Mouse (Mus musculus): ENCODE data around the gene Pcsk6.

The Pcsk6 gene

DNA sequence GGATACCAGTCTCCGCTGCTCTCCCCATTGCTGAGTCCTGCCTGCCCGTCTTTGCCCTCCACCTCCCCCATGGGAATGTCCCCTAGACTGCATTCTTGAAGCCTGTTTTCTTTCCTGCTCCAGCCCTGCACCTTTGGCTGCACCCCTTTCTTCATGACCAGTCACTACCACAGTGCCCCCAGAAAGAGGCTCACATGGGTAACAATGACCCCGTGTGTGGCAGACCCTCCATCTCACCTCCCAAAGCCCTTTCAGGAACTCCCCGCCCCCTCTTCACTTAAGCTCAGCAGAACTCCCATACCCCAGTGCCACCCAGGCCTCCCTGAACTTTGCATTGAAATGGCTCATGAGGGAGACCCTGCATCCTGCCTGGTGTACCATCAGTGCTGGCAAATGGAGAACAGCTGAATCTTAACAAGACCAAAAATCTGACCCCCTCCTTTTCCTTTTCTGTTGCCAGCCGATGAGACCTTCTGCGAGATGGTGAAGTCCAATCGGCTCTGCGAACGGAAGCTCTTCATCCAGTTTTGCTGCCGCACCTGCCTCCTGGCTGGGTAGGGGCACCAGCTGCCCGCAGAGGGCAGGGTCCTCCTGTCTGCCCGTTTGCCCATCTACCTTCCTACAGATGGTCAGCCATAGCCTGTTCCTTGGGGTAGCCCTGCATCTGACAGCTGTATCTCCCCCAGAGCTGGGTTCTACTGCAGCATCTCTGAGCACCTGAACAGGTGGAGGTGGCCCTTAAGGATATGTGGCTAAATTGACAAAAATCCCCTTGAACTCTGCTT, 187.1 kb downstream of the Pcsk6 start:
- no peak for DNase-seq (ENCODE audit: low read depth, low spot score)

DNA sequence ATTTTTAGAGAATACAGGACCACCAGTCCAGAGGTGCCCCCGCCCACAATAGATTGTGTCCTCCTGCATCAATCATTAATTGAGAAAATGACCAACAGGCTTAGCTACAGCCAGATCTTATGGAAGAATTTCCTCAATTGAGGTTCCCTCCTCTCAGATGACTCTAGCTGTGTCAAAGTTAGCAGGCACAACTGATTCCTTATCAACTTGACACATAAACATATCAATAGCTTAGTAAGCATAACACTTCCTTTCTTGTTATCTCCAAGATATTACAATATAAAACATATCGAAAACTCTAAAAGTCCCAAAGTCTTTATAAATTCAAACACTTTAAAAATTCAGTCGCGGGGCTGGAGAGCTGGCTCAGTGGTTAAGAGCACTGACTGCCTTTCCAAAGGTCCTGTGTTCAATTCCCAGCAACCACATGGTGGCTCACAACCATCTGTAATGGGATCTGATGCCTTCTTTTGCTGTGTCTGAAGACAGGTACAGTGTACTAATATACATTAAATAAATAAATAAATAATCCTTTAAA, 192.5 kb downstream of the Pcsk6 start:
- no peak for DNase-seq (ENCODE audit: low read depth, low spot score)

DNA sequence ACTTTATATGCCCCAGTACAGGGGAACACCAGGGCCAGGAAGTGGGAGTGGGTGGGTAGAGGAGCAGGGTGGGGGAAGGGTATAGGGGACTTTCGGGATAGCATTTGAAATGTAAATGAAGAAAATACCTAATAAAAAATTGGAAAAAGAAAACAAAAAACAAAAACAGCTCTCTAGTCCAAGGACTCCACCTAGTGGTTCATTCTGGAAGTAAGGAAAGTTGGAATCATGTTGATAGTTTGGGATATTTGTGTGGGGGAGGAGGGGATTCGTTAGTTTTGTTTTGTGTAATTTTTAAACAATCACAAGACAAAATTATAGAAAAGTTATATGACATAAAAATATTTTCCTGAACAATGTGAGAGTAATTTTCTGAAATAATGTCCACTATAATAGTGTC, 193.8 kb downstream of the Pcsk6 start:
- peak; percentile 10 for DNase-seq (ENCODE audit: low read depth, low spot score)

DNA sequence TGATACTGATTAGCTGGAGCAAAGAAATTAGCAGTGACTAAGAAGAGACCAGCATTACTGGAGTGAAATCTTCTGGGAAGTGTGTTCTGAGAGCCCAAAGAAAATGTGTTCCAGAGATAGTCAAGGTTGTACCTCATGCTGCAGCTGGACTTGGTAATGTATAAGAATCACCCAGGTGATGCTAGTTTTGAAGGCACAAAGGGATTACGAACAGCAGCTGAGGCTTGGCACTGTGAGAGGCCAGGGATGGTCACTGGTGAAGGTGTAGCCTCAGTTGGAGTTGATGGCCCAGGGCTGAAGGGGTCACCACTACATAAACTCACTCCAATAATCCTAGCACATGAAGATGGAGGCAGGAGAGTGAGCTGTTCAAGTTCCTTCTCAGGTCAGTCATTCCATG, 197.2 kb downstream of the Pcsk6 start, which contains the start of gene Snrpa1:
Snrpa1 (plus strand) TSS at position 301 of the 400 bp plus-strand sequence.
- no peak for DNase-seq (ENCODE audit: low read depth, low spot score)

DNA sequence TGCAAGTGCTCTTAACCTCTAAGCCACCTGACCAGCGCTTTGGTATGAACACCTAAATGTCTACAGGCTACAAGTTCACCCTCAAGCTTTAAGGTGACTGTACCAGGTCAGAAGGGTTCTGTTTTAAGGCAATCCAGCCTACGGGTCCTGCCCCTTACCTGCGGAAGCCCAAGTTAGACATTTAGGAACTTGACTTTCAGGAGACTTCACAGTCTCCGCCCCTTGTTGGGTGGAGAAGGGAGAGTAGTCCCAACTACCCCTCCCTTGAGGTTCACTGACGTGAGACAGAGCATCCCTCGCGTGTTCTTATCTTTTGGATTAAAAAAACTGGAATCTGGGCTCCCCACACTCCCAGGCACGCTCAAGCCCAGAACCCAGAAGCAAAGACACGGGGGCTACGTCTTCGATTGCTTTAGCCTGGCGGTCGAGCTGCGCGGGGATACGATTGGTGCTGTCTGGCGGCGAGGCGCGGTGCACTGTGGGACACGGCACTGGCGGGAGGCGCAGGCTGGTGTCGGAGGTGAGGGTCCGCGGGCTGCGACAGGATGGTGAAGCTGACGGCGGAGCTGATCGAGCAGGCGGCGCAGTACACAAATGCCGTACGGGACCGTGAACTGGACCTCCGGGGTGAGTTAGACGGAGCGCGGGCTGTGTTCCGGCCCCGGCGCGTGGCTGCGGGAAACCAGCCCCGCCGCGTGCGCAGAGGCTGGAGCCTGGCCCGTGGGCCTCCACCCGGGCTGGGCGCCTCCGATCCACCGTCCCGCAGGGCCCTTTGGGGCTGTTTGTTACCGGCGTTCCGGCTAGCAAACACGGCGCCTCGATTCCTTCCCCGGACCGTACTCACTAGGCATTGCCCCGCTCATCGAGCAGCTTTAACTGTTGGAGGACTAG, 198.8 kb downstream of the Pcsk6 start:
- DNase-seq (ENCODE audit: low read depth, low spot score): peak; percentile 85

DNA sequence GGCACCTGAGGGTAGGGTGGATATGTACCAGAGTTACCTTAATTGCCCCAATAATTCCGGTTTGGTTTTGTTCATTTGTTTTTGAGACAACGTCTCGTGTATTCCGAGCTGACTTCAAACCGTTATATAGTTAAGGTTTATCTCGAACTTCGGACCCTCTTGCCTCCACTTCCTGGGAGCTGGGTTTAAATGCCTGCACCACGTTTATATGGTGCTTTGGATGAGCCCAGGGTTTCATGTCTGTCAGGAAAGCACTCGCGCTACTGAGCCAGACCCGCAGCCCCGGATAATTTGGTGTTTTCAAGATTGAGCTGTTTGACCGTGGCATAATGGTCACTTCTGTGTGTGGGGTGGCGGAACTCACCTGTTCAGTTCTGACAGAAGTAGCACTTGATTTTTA, 199.5 kb downstream of the Pcsk6 start:
- no peak for DNase-seq (ENCODE audit: low read depth, low spot score)

DNA sequence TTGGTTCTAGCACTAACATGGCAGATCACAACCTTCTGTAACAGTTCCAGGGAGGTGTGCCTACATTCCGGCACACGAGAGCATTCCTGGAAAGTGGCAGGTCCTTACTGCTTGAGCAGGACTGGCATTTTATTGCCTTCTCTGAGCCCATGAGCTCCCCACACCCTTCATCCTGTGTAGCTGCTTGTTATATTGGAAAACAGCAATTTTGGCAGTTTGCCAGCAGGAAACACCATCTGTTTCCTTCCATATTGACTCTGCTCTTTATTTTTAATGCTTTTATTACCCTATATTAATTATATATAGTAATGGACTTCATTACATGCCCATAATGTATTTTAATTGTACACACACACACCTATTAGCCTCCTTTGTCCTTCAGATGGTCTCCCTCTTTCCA, 214.9 kb downstream of the Pcsk6 start:
- DNase-seq (ENCODE audit: low read depth, low spot score): no peak

DNA sequence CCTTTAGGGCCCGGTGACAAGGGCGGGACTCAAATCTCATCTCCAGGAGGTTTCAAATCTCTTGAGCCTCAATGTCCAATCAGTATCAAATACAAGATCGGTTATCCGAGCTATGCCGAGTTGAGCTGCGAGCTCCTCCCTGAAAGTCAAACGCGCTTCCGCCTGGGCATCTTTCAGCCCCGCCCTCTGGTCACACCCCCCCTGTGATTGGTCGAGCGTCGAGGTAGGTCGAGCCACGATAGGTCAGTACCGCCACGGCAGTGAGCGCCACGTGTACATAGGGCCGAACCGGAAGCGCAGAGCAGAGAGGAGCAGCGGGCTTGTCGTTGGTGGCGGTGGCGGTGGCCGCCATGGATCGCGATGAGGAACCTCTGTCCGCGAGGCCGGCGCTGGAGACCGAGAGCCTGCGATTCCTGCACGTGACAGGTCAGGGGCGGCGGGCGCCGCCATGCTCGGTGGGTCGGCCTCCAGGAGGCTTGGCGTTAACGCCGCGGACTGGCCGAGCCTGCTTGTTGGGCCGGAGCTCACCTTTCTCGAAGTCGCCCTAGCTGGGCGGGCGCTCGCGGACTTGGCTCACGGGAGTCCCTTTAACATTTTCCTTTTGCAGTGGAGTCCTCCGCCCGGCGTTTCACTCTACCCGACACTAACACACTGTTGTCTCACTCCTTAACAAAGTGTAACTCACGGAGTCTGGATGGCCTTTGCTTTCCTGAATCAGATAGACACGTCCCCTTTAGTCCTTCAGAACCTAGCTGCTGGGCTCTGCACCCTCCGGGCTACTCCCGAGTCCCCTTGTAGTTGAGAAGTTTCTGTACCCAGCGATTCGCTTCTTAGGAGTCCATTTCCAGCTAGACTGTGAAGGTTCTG, 218.1 kb downstream of the Pcsk6 start, which contains the start of gene Selenos:
Selenos (plus strand) TSS at position 286 of the 867 bp plus-strand sequence.
- peak; percentile 99 for DNase-seq (ENCODE audit: low read depth, low spot score)

DNA sequence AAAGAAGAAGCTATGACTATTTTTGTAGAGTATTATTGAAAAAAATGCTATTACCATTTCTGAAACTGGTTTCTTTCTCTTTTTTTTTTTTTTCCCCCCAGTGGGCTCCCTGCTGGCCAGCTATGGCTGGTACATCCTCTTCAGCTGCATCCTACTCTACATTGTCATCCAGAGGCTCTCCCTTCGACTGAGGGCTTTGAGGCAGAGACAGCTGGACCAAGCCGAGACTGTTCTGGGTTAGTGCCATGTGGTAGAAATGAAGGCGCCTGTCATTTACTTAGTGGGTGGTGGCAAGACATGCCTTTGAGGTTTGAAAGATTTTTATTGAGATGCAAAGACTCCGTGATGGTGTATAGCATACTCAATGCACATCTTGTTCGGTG, 218.7 kb downstream of the Pcsk6 start:
- DNase-seq (ENCODE audit: low read depth, low spot score): no peak

DNA sequence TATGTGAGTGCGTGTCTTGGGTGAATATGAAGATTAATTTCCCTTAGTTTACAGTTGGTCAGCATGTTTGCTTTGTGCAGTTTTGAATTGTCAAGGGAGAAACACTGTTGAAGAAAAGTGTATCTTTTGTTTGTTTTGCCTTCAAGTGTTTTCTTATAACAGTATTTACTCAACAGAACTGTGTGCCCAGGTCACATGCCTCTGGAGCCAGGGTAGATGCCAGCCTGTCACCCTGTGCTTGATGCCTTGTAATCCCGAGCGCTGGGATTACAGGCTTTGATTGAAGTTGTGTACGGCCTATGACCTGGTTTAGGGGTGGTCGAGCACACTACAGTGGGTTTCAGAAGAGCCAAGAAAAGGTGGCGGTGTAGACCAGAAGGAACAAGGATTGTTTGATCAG, 222.2 kb downstream of the Pcsk6 start:
- DNase-seq (ENCODE audit: low read depth, low spot score): no peak

DNA sequence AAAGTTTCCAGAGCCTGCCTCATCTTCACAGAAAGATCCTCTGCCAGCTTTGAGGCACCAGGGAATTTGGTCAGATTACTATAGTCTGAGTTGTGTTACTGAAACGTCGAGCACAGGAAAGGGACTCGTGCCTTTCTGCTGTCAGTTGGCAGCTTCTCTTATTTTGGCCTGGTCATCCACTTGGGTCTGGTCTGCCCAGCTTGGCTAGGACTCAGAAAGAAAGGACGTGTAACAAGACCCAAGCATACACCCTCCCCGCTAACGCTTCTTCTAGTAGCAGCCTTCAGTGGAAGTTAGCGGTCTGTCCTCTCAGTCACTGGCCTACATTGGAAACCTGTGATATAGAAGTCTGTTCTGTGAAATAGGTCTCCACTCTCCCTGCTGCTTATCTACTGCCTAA, 223.0 kb downstream of the Pcsk6 start:
- no peak for DNase-seq (ENCODE audit: low read depth, low spot score)

DNA sequence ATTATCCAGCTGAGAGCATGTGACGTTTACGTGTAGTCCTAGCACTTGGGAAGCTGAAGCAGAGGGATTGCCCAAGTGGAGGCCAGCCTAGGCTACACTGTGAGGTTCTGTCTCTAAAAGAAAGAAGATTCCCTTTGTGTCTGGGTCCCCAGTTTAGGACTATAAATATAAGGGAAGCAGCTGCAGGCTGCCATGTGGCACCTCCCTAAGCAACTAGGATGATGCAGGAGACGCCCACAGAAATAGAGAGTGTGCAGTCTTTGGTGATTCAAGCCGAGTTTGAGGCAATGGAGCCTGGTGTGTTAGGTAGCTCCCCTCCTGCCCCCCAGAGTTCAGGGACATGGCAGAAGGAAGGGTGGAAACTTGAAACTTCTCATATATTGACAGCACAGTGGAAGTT, 226.1 kb downstream of the Pcsk6 start:
- DNase-seq (ENCODE audit: low read depth, low spot score): no peak

DNA sequence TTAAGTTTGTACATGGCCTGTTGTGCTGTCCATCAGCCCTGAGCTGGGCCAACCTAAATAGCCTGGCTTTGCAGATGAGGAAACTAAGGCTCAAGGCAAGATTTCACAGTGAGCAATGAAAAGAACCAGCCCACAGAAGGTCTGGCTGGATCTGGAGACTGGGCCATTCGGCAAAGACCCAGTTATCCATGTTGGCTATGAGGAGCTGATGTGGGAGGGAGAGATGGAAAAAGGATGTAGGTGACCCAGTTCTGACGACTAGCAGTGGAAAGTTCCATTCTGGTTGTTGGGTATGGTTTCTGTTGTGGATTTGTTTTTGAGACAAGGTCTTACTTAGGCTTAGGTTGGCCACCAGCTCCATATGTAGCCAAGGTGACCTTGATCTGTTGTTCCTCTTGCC, 226.5 kb downstream of the Pcsk6 start:
- no peak for DNase-seq (ENCODE audit: low read depth, low spot score)

DNA sequence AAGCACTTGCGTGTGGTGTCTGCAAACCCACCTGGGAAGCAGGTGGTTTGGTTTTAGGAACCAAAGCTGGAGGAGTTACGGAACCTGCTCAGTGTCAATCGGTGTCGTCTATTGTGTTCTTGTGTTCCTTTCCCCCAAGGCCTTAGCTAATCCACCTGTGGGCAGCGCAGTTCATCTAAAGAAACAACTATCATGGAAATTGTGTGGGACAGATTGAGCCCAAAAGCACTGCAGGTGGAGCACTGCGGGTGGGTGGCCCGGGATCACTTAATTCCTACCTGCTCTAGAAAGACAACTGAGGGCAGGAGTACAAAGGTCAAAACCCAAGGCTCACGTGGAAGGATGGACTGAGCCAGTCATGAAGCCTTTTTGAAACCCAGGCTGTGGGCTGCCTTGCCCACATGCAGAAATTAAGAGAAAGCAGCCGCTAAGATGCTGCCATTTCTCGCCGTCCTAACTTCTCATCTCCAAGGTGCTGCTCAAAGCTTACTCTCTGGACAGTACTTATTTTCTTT, 229.2 kb downstream of the Pcsk6 start:
- no peak for DNase-seq (ENCODE audit: low read depth, low spot score)

DNA sequence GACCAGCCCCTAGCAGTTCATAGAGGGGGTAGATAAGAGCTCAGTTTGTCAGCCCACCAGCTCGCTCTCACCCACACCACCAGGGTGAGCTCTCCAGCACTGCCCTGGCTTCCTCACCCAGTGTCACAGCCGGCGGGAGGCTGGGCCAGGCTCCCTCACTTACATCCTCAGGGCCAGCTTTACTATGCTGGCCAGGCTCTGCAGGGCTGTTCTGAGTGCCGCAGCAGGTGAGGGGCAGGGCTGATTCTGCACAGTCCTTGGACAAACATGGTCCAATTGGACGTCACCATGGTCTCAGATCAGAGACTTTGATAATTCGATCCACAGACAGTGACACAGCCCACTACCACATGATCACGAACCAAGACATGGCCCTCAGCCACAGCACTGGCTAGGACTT, 230.0 kb downstream of the Pcsk6 start:
- DNase-seq (ENCODE audit: low read depth, low spot score): no peak

DNA sequence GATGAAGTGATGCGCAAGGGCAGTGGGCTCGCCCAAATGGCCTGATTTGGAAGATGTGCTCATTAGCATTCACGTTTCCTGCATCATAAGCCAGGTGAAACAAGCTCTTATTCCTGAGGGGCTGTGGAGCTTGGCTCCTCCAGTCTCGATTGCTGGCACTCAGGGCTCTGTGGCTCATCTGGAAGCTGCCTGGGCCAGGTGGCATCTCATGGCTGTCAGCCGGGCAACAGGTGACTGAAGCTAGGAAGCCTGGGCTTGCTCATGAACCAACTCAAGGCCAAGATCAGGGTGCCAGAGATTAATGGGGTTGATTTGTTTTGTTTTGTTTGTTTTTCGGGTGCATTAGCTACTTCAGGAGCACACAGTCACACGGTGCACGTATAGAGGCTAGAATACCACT, 231.1 kb downstream of the Pcsk6 start:
- no peak for DNase-seq (ENCODE audit: low read depth, low spot score)

DNA sequence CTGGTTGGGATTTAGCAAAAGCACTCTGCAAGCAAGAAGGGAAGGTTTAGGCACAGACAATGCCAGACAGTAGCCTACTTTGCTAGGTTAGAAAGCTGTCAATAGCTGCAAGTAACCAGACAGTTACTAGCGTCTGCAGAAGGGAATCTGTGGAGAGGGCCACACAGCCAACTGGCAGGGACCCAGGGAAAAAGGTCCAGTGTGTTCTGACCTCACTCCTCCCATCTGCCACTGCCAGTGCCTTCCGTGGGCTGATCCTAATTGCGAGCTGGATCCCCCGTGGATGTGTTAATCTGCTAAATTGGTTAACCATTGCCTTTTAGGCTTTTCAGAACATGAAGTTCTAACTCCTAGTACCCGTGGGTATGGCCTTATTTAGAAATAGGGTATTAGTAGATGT, 232.6 kb downstream of the Pcsk6 start:
- DNase-seq (ENCODE audit: low read depth, low spot score): no peak

DNA sequence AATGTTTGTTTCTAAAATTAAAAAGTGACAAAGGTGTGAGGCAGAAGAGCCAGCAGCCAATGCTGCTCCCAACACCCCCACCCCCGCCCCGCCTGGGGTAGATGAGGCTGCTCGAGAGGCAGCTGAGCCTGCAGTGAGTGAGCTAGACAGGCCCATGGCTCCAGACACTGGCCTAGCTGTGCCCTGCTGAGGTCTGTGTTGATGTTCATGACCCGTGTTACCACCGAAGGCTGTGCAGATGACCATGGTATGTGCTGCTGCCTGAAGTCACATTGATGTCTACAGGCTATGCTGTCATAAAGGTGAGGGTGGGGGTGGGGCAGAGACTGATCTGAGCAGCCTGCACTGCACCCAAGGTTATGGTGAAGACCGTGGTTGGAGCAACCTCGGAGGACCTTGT, 237.3 kb downstream of the Pcsk6 start:
- no peak for DNase-seq (ENCODE audit: low read depth, low spot score)
